Mouse (Mus musculus): ENCODE measurements around the gene Ces1b. TPM values are rescaled to one million over a fixed set of nuclear protein-coding genes. Genes with fewer than 3 reads are reported as not detected.

The Ces1b gene
- polyA plus RNA-seq, 1 experiment from 2014 or later = not detected

GRCm38 (mm10) chr8:93021738-93022137 is 58.1 kb downstream of the Ces1b start:
- no peak for ATAC-seq
- WGBS = 72% methylated on average over 5 of the region's 5 CpGs
- no peaks in the 10 kb centered on the region for H3K9me3 ChIP-seq (replicated peaks; ENCODE audit: control insufficient read depth, low read length)
- DNase-seq (ENCODE audit: low spot score) = no peak
- no peak overlapping the region for H3K4me3 ChIP-seq (ENCODE audit: low read depth, low read length)
- H3K27me3 ChIP-seq (replicated peaks; ENCODE audit: control insufficient read depth, insufficient read depth, low read length) = no peaks in the 10 kb centered on the region
- no peak overlapping the region for H3K27ac ChIP-seq (ENCODE audit: low read depth, low read length)
- no peaks in the 10 kb centered on the region for H3K4me1 ChIP-seq (ENCODE audit: control insufficient read depth, insufficient read depth, low read length)
- H3K36me3 ChIP-seq (ENCODE audit: control insufficient read depth, insufficient read depth, low read length) = no peaks in the 10 kb centered on the region
- H3K4me2 ChIP-seq (ENCODE audit: low read length) = no peak overlapping the region
- H3K9ac ChIP-seq (ENCODE audit: low read length) = no peak overlapping the region

- H3K27me3 ChIP-seq (replicated peaks; ENCODE audit: control insufficient read depth, insufficient read depth, low read length) = no peaks in the 10 kb centered on the region
- no peak overlapping the region for H3K27ac ChIP-seq (ENCODE audit: low read depth, low read length)
- no peaks in the 10 kb centered on the region for H3K4me1 ChIP-seq (ENCODE audit: control insufficient read depth, insufficient read depth, low read length)
- DNase-seq (ENCODE audit: low spot score) (no peak), ATAC-seq (no peak)
- H3K4me3 ChIP-seq (ENCODE audit: low read depth, low read length) = no peak overlapping the region
- WGBS = 88% methylated on average over 4 of the region's 4 CpGs
- H3K9me3 ChIP-seq (replicated peaks; ENCODE audit: control insufficient read depth, low read length) = no peaks in the 10 kb centered on the region
- no peak overlapping the region for H3K9ac ChIP-seq (ENCODE audit: low read length)
- H3K4me2 ChIP-seq (ENCODE audit: low read length) = no peak overlapping the region
- H3K36me3 ChIP-seq (ENCODE audit: control insufficient read depth, insufficient read depth, low read length) = no peaks in the 10 kb centered on the region
These were observed 65.5 kb downstream of the Ces1b start for GRCm38 (mm10) chr8:93014300-93014699.

GRCm38 (mm10) chr8:93012226-93012625 is 67.6 kb downstream of the Ces1b start:
- H3K9me3 ChIP-seq (replicated peaks; ENCODE audit: control insufficient read depth, low read length) = no peaks in the 10 kb centered on the region
- ATAC-seq (no peak), DNase-seq (ENCODE audit: low spot score) (no peak)
- no peaks in the 10 kb centered on the region for H3K27me3 ChIP-seq (replicated peaks; ENCODE audit: control insufficient read depth, insufficient read depth, low read length)
- H3K4me2 ChIP-seq (ENCODE audit: low read length) = no peak overlapping the region
- H3K4me1 ChIP-seq (ENCODE audit: control insufficient read depth, insufficient read depth, low read length) = no peaks in the 10 kb centered on the region
- H3K4me3 ChIP-seq (ENCODE audit: low read depth, low read length) = no peak overlapping the region
- WGBS = 77% methylated on average over 6 of the region's 6 CpGs
- no peak overlapping the region for H3K27ac ChIP-seq (ENCODE audit: low read depth, low read length)
- H3K9ac ChIP-seq (ENCODE audit: low read length) = no peak overlapping the region
- H3K36me3 ChIP-seq (ENCODE audit: control insufficient read depth, insufficient read depth, low read length) = no peaks in the 10 kb centered on the region

- Histone ChIP-seq H3K4me2 (ENCODE audit: low read length) (no peak overlapping the region), H3K4me3 (ENCODE audit: low read depth, low read length) (no peak overlapping the region), H3K27ac (ENCODE audit: low read depth, low read length) (no peak overlapping the region), H3K9me3 (replicated peaks; ENCODE audit: control insufficient read depth, low read length) (no peaks in the 10 kb centered on the region), H3K36me3 (ENCODE audit: control insufficient read depth, insufficient read depth, low read length) (no peaks in the 10 kb centered on the region), H3K4me1 (ENCODE audit: control insufficient read depth, insufficient read depth, low read length) (no peaks in the 10 kb centered on the region), H3K9ac (ENCODE audit: low read length) (no peak overlapping the region), H3K27me3 (replicated peaks; ENCODE audit: control insufficient read depth, insufficient read depth, low read length) (no peaks in the 10 kb centered on the region)
- DNase-seq (ENCODE audit: low spot score) = peak; percentile 92
- peak; percentile 78 for ATAC-seq
- 10% methylated on average over 9 of the region's 9 CpGs for WGBS
These were observed 68.4 kb downstream of the Ces1b start for GRCm38 (mm10) chr8:93011439-93011838.

GRCm38 (mm10) chr8:93010286-93010685 is 69.5 kb downstream of the Ces1b start:
- no peaks in the 10 kb centered on the region for H3K27me3 ChIP-seq (replicated peaks; ENCODE audit: control insufficient read depth, insufficient read depth, low read length)
- no peaks in the 10 kb centered on the region for H3K4me1 ChIP-seq (ENCODE audit: control insufficient read depth, insufficient read depth, low read length)
- DNase-seq (ENCODE audit: low spot score) = peak; percentile 85
- H3K36me3 ChIP-seq (ENCODE audit: control insufficient read depth, insufficient read depth, low read length) = no peaks in the 10 kb centered on the region
- H3K9ac ChIP-seq (ENCODE audit: low read length) = no peak overlapping the region
- no peak overlapping the region for H3K27ac ChIP-seq (ENCODE audit: low read depth, low read length)
- H3K4me2 ChIP-seq (ENCODE audit: low read length) = no peak overlapping the region
- no peak overlapping the region for H3K4me3 ChIP-seq (ENCODE audit: low read depth, low read length)
- 26% methylated on average over 5 of the region's 5 CpGs for WGBS
- no peak for ATAC-seq
- H3K9me3 ChIP-seq (replicated peaks; ENCODE audit: control insufficient read depth, low read length) = no peaks in the 10 kb centered on the region

Other genes starting within 250 kb of the Ces1b start
- gene Lpcat2, start 224.7 kb downstream of the Ces1b start, polyA plus RNA-seq (2014; fragmentation: Nextera tagmentation; extraction: Ambion mirVana) = 5.1 and 7.4 TPM in 2 replicates
- gene Capns2, start 178.6 kb downstream of the Ces1b start, polyA plus RNA-seq (2014; fragmentation: Nextera tagmentation; extraction: Ambion mirVana) = not detected in 2 replicates
- gene Slc6a2, start 119.9 kb downstream of the Ces1b start, polyA plus RNA-seq (2014; fragmentation: Nextera tagmentation; extraction: Ambion mirVana) = not detected in 2 replicates
- gene Ces1a, start 31.8 kb downstream of the Ces1b start, polyA plus RNA-seq (2014; fragmentation: Nextera tagmentation; extraction: Ambion mirVana) = not detected in 2 replicates
- gene Ces1c, start 51.3 kb upstream of the Ces1b start, polyA plus RNA-seq (2014; fragmentation: Nextera tagmentation; extraction: Ambion mirVana) = not detected in 2 replicates
- gene Ces1d, start 117.8 kb upstream of the Ces1b start, polyA plus RNA-seq (2014; fragmentation: Nextera tagmentation; extraction: Ambion mirVana) = not detected in 2 replicates
- gene Ces1e, start 149.6 kb upstream of the Ces1b start, polyA plus RNA-seq (2014; fragmentation: Nextera tagmentation; extraction: Ambion mirVana) = not detected in 2 replicates
- gene Ces1f, start 199.7 kb upstream of the Ces1b start, polyA plus RNA-seq (2014; fragmentation: Nextera tagmentation; extraction: Ambion mirVana) = not detected in 2 replicates

Data from forebrain, embryonic 14.5 days (tissue).